Mouse (Mus musculus): ENCODE results near the gene Dnase1l2.

DNA sequence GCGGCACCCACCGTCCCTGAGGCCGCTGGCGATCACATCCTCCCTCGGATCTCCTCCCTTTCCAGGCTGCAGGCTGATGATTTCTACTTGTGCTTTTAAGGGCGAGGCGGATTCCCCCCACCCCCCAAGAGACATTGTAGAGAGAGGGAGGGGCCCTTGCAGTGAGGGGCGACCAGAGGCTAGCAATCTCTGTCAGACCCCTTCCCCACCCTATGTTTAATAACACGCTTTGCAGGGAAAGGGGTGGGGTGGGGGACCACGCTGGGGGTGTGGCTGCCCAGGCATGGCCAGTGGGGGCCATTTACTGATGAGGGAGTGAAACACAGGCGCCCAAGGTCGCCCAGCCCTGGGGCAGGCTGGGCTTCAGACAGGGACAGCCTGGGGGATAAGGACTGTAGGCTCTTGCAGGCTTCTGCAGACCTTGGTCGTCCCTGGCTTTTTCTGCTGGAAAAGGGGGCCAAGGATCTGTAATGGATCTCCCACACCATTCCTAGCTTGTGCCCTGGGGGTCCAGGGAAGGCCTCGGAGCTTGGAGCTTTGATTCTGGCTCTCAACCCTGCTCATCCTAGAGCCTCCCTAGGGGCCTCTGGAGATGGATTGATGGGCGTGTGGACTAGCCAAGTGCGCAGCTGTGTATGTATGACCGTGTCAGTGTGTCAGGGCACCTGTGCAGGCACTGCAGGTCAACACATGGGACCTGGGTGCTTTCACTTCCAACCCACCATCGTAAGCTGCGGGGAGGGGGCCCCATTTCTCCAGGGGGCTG is 46.5 kb upstream of the Dnase1l2 start:
- TF ChIP-seq ZNF384 (IDR thresholded peaks at IDR 0.05; ENCODE audit: low read depth, low read length) (no peak), MAFK (IDR thresholded peaks at IDR 0.05; ENCODE audit: insufficient read depth, low read depth, low read length) (no peak), CHD2 (IDR thresholded peaks at IDR 0.05; ENCODE audit: low read depth, low read length) (no peak), HCFC1 (IDR thresholded peaks at IDR 0.05; ENCODE audit: borderline replicate concordance, insufficient read depth, low read length) (no peak)

All from ES-E14 (cell line).